7 mouse cellular contexts compared by ENCODE assay signal in genomic region chr15:32718293-32718963, GRCm38 (mm10).
A peak's percentile ranks its signal among the peaks of the same experiment; 100 is the strongest.
DNase-seq lines count a peak whose midpoint lies in the region; ATAC-seq lines count a peak whose summit lies in the region.

No protein-coding gene starts in this region.

- no peaks in the 10 kb centered on the region for H3K27me3 ChIP-seq in forebrain, embryonic 13.5 days
- no peaks in the 10 kb centered on the region for H3K27me3 ChIP-seq in hindbrain, embryonic 14.5 days (ENCODE audit: control insufficient read depth, insufficient read depth, low read length)

- no peaks in the 10 kb centered on the region for H3K9me3 ChIP-seq in forebrain, embryonic 13.5 days (replicated peaks)
- H3K9me3 ChIP-seq in hindbrain, embryonic 14.5 days (ENCODE audit: control insufficient read depth, low read length), result no peaks in the 10 kb centered on the region

- no peak overlapping the region for H3K27ac ChIP-seq in forebrain, embryonic 13.5 days
- H3K27ac ChIP-seq in hindbrain, embryonic 14.5 days, result no peak overlapping the region

- H3K4me1 ChIP-seq in forebrain, embryonic 13.5 days, result no peaks in the 10 kb centered on the region
- H3K4me1 ChIP-seq in hindbrain, embryonic 14.5 days (replicated peaks; ENCODE audit: control insufficient read depth, insufficient read depth, low read length), result no peaks in the 10 kb centered on the region

- no peaks in the 10 kb centered on the region for H3K36me3 ChIP-seq in forebrain, embryonic 13.5 days (ENCODE audit: poor library complexity, severe bottlenecking)
- H3K36me3 ChIP-seq in hindbrain, embryonic 14.5 days (replicated peaks; ENCODE audit: control insufficient read depth, insufficient read depth), result no peaks in the 10 kb centered on the region

- no peak overlapping the region for H3K9ac ChIP-seq in forebrain, embryonic 13.5 days
- H3K9ac ChIP-seq in hindbrain, embryonic 14.5 days, result no peak overlapping the region

- WGBS in forebrain, embryonic 13.5 days, result 36% methylated on average over 4 of the region's 4 CpGs
- 39% methylated on average over 4 of the region's 4 CpGs for WGBS in hindbrain, embryonic 14.5 days

- DNase-seq in WW6 (ENCODE audit: low read depth, low spot score), result peak; percentile 16
- peak; percentile 82 for DNase-seq in hindbrain, embryonic 14.5 days (ENCODE audit: low spot score)
- DNase-seq in layer of hippocampus, postnatal 14 days (ENCODE audit: low spot score in 2 of 2), result peak; percentile 44 to 74
- peak; percentile 56 to 58 for DNase-seq in lung, postnatal 4 days
- peak; percentile 78 to 80 for DNase-seq in right cerebral cortex, postnatal 10 days (ENCODE audit: low spot score in 2 of 2)

- peak; percentile 83 for ATAC-seq in cerebellum, adult (ENCODE audit: insufficient number of reproducible peaks, low FRiP score, low TSS enrichment)
- peak; percentile 98 for ATAC-seq in forebrain, embryonic 13.5 days
- ATAC-seq in hindbrain, embryonic 14.5 days (ENCODE audit: low FRiP score), result peak; percentile 95

- no peak overlapping the region for H3K4me2 ChIP-seq in forebrain, embryonic 13.5 days
- H3K4me2 ChIP-seq in hindbrain, embryonic 14.5 days (replicated peaks), result no peak overlapping the region

- no peak overlapping the region for H3K4me3 ChIP-seq in forebrain, embryonic 13.5 days
- no peak overlapping the region for H3K4me3 ChIP-seq in hindbrain, embryonic 14.5 days (replicated peaks; ENCODE audit: low read length)

Comparison
In these comparisons a context has a peak if more than half of its experiments do, and no peak if none do; other contexts are left out.
1. DNase-seq: peak in every context shown above with its lines; median percentile 82 in hindbrain, embryonic 14.5 days; 79 in right cerebral cortex, postnatal 10 days; 59 in layer of hippocampus, postnatal 14 days; 57 in lung, postnatal 4 days; 16 in WW6.